Mouse (Mus musculus): ENCODE measurements around the gene Igf2bp3. TPM values are rescaled to one million over a fixed set of nuclear protein-coding genes. Genes with fewer than 3 reads are reported as not detected.

Igf2bp3 gene
- polyA plus RNA-seq, 1 experiment from 2014 or later: 105 TPM

- H3K9ac ChIP-seq (ENCODE audit: low read length): no peak overlapping the region
- no peaks in the 10 kb centered on the region for H3K27me3 ChIP-seq (replicated peaks; ENCODE audit: control insufficient read depth, insufficient read depth, low read length)
- peaks cover 10% of the 10 kb centered on the region for H3K4me1 ChIP-seq (replicated peaks; ENCODE audit: control insufficient read depth, insufficient read depth, low read length)
- DNase-seq (ENCODE audit: low spot score): peak; percentile 49
- no peak overlapping the region for H3K4me3 ChIP-seq (ENCODE audit: low read depth, low read length)
- peaks cover 24% of the 10 kb centered on the region for H3K36me3 ChIP-seq (ENCODE audit: control insufficient read depth, insufficient read depth, low read length)
- 80% methylated on average over 3 of the region's 3 CpGs for WGBS
- no peak for ATAC-seq (replicated peaks; ENCODE audit: low FRiP score, low TSS enrichment, low read depth)
- peak overlapping the region; percentile 24; the same call in 1 of the 2 replicates for H3K27ac ChIP-seq (ENCODE audit: low read depth)
- H3K4me2 ChIP-seq (ENCODE audit: low read length): 0 out of 2 replicates have a peak overlapping the region, but pooled peaks have one; percentile 5
- no peaks in the 10 kb centered on the region for H3K9me3 ChIP-seq (ENCODE audit: control insufficient read depth, low read length)
These were observed 94.4 kb downstream of the Igf2bp3 start for GRCm38 (mm10) chr6:49120370-49120769.

- Histone ChIP-seq H3K4me1 (replicated peaks; ENCODE audit: control insufficient read depth, insufficient read depth, low read length) (peaks cover 10% of the 10 kb centered on the region), H3K4me2 (ENCODE audit: low read length) (peak overlapping the region; percentile 5; the same call in 1 of the 2 replicates), H3K36me3 (ENCODE audit: control insufficient read depth, insufficient read depth, low read length) (peaks cover 29% of the 10 kb centered on the region), H3K27ac (ENCODE audit: low read depth) (peak overlapping the region; percentile 24; the same call in 1 of the 2 replicates), H3K9me3 (ENCODE audit: control insufficient read depth, low read length) (no peaks in the 10 kb centered on the region), H3K4me3 (ENCODE audit: low read depth, low read length) (no peak overlapping the region), H3K27me3 (replicated peaks; ENCODE audit: control insufficient read depth, insufficient read depth, low read length) (no peaks in the 10 kb centered on the region), H3K9ac (ENCODE audit: low read length) (no peak overlapping the region)
- 41% methylated on average over 1 of the region's 1 CpGs for WGBS
- DNase-seq (ENCODE audit: low spot score) (peak; percentile 49), ATAC-seq (replicated peaks; ENCODE audit: low FRiP score, low TSS enrichment, low read depth) (no peak)
These were observed 95.2 kb downstream of the Igf2bp3 start for GRCm38 (mm10) chr6:49119462-49120135.

- DNase-seq (ENCODE audit: low spot score) (no peak), ATAC-seq (replicated peaks; ENCODE audit: low FRiP score, low TSS enrichment, low read depth) (no peak)
- Histone ChIP-seq H3K9me3 (ENCODE audit: control insufficient read depth, low read length) (no peaks in the 10 kb centered on the region), H3K27ac (ENCODE audit: low read depth) (no peak overlapping the region), H3K4me3 (ENCODE audit: low read depth, low read length) (no peak overlapping the region), H3K4me2 (ENCODE audit: low read length) (no peak overlapping the region), H3K9ac (ENCODE audit: low read length) (no peak overlapping the region), H3K27me3 (replicated peaks; ENCODE audit: control insufficient read depth, insufficient read depth, low read length) (no peaks in the 10 kb centered on the region), H3K36me3 (ENCODE audit: control insufficient read depth, insufficient read depth, low read length) (peaks cover 33% of the 10 kb centered on the region), H3K4me1 (replicated peaks; ENCODE audit: control insufficient read depth, insufficient read depth, low read length) (peaks cover 10% of the 10 kb centered on the region)
- 75% methylated on average over 8 of the region's 8 CpGs for WGBS
These were observed 96.3 kb downstream of the Igf2bp3 start for GRCm38 (mm10) chr6:49118446-49118845.

- 93% methylated on average over 8 of the region's 8 CpGs for WGBS
- no peaks in the 10 kb centered on the region for H3K27me3 ChIP-seq (replicated peaks; ENCODE audit: control insufficient read depth, insufficient read depth, low read length)
- peaks cover 33% of the 10 kb centered on the region for H3K36me3 ChIP-seq (ENCODE audit: control insufficient read depth, insufficient read depth, low read length)
- ATAC-seq (replicated peaks; ENCODE audit: low FRiP score, low TSS enrichment, low read depth): no peak
- H3K27ac ChIP-seq (ENCODE audit: low read depth): no peak overlapping the region
- no peaks in the 10 kb centered on the region for H3K9me3 ChIP-seq (ENCODE audit: control insufficient read depth, low read length)
- no peak overlapping the region for H3K9ac ChIP-seq (ENCODE audit: low read length)
- DNase-seq (ENCODE audit: low spot score): no peak
- H3K4me1 ChIP-seq (replicated peaks; ENCODE audit: control insufficient read depth, insufficient read depth, low read length): peaks cover 10% of the 10 kb centered on the region
- no peak overlapping the region for H3K4me2 ChIP-seq (ENCODE audit: low read length)
- no peak overlapping the region for H3K4me3 ChIP-seq (ENCODE audit: low read depth, low read length)
These were observed 98.5 kb downstream of the Igf2bp3 start for GRCm38 (mm10) chr6:49116241-49116640.

- ATAC-seq (replicated peaks; ENCODE audit: low FRiP score, low TSS enrichment, low read depth): no peak
- H3K4me2 ChIP-seq (ENCODE audit: low read length): no peak overlapping the region
- WGBS: 83% methylated on average over 5 of the region's 5 CpGs
- H3K27ac ChIP-seq (ENCODE audit: low read depth): no peak overlapping the region
- no peak for DNase-seq (ENCODE audit: low spot score)
- no peaks in the 10 kb centered on the region for H3K27me3 ChIP-seq (replicated peaks; ENCODE audit: control insufficient read depth, insufficient read depth, low read length)
- H3K4me3 ChIP-seq (ENCODE audit: low read depth, low read length): no peak overlapping the region
- peaks cover 39% of the 10 kb centered on the region for H3K36me3 ChIP-seq (ENCODE audit: control insufficient read depth, insufficient read depth, low read length)
- H3K4me1 ChIP-seq (replicated peaks; ENCODE audit: control insufficient read depth, insufficient read depth, low read length): peaks cover 10% of the 10 kb centered on the region
- no peak overlapping the region for H3K9ac ChIP-seq (ENCODE audit: low read length)
- no peaks in the 10 kb centered on the region for H3K9me3 ChIP-seq (ENCODE audit: control insufficient read depth, low read length)
These were observed 99.2 kb downstream of the Igf2bp3 start for GRCm38 (mm10) chr6:49115550-49115949.

GRCm38 (mm10) chr6:49114457-49114856 lies 100.3 kb downstream of the Igf2bp3 start:
- Histone ChIP-seq H3K27me3 (replicated peaks; ENCODE audit: control insufficient read depth, insufficient read depth, low read length) (no peaks in the 10 kb centered on the region), H3K9me3 (ENCODE audit: control insufficient read depth, low read length) (no peaks in the 10 kb centered on the region), H3K4me3 (ENCODE audit: low read depth, low read length) (no peak overlapping the region), H3K9ac (ENCODE audit: low read length) (no peak overlapping the region), H3K4me1 (replicated peaks; ENCODE audit: control insufficient read depth, insufficient read depth, low read length) (no peaks in the 10 kb centered on the region), H3K36me3 (ENCODE audit: control insufficient read depth, insufficient read depth, low read length) (peaks cover 45% of the 10 kb centered on the region), H3K4me2 (ENCODE audit: low read length) (no peak overlapping the region), H3K27ac (ENCODE audit: low read depth) (no peak overlapping the region)
- DNase-seq (ENCODE audit: low spot score) (no peak), ATAC-seq (replicated peaks; ENCODE audit: low FRiP score, low TSS enrichment, low read depth) (no peak)
- WGBS: 86% methylated on average over 6 of the region's 6 CpGs

GRCm38 (mm10) chr6:49113895-49114294 lies 100.9 kb downstream of the Igf2bp3 start:
- H3K9ac ChIP-seq (ENCODE audit: low read length): no peak overlapping the region
- H3K27me3 ChIP-seq (replicated peaks; ENCODE audit: control insufficient read depth, insufficient read depth, low read length): no peaks in the 10 kb centered on the region
- DNase-seq (ENCODE audit: low spot score) (no peak), ATAC-seq (replicated peaks; ENCODE audit: low FRiP score, low TSS enrichment, low read depth) (peak; percentile 80; the same call in 1 of the 2 replicates)
- H3K36me3 ChIP-seq (ENCODE audit: control insufficient read depth, insufficient read depth, low read length): peaks cover 50% of the 10 kb centered on the region
- H3K4me1 ChIP-seq (replicated peaks; ENCODE audit: control insufficient read depth, insufficient read depth, low read length): no peaks in the 10 kb centered on the region
- no peak overlapping the region for H3K4me2 ChIP-seq (ENCODE audit: low read length)
- WGBS: 62% methylated on average over 7 of the region's 7 CpGs
- no peak overlapping the region for H3K4me3 ChIP-seq (ENCODE audit: low read depth, low read length)
- H3K9me3 ChIP-seq (ENCODE audit: control insufficient read depth, low read length): no peaks in the 10 kb centered on the region
- H3K27ac ChIP-seq (ENCODE audit: low read depth): no peak overlapping the region

- H3K4me2 ChIP-seq (ENCODE audit: low read length): no peak overlapping the region
- peaks cover 64% of the 10 kb centered on the region for H3K36me3 ChIP-seq (ENCODE audit: control insufficient read depth, insufficient read depth, low read length)
- no peak overlapping the region for H3K27ac ChIP-seq (ENCODE audit: low read depth)
- no peaks in the 10 kb centered on the region for H3K9me3 ChIP-seq (ENCODE audit: control insufficient read depth, low read length)
- no peak overlapping the region for H3K9ac ChIP-seq (ENCODE audit: low read length)
- DNase-seq (ENCODE audit: low spot score): no peak
- no peaks in the 10 kb centered on the region for H3K4me1 ChIP-seq (replicated peaks; ENCODE audit: control insufficient read depth, insufficient read depth, low read length)
- H3K27me3 ChIP-seq (replicated peaks; ENCODE audit: control insufficient read depth, insufficient read depth, low read length): no peaks in the 10 kb centered on the region
- no peak overlapping the region for H3K4me3 ChIP-seq (ENCODE audit: low read depth, low read length)
- ATAC-seq (replicated peaks; ENCODE audit: low FRiP score, low TSS enrichment, low read depth): no peak
- WGBS: 84% methylated on average over 2 of the region's 2 CpGs
These were observed 105.6 kb downstream of the Igf2bp3 start for GRCm38 (mm10) chr6:49109196-49109595.

All from intestine, embryonic 14.5 days (tissue).